Mouse (Mus musculus): ENCODE results near the gene Cyp1a1. TPM values are rescaled to one million over a fixed set of nuclear protein-coding genes. Genes with fewer than 3 reads are reported as not detected.
A peak's percentile ranks its signal among the peaks of the same experiment; 100 is the strongest.
"Not testable (repeated sequence)": the region's sequence is repeated elsewhere in the genome, so short reads cannot be mapped to it uniquely, and the experiment has no call there.

Gene Cyp1a1
- polyA plus RNA-seq, 1 experiment from 2014 or later: 0.05 TPM

DNA sequence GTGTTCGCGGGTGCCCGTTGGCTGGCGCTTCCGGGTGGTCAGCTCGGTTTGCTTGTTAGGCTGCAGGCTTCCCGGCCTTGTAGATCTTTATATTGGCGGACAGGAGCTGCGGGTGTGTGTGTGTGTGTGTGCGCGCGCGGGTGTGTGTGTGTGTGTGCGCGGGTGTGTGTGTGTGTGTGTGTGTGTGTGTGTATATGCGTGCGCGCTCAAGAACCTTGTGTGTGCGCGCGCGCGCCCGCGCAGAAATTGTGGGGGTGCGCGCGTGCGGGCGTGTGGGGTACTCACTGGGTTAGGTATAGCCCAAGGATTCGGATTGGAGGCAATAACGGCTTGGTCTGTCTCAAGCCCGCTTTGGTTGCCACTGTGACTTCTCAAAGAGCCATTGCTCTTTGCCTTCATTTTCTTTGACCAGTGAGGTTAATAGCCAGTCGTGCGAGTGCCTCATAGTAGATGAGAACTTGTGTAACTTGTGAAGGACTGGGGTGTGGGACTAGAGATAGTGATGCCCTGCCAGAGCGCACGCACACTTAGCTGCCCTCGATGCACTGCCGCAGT is 21.1 kb downstream of the Cyp1a1 start:
- Histone ChIP-seq H3K36me3 (ENCODE audit: control insufficient read depth, insufficient read depth, low read length) (peaks cover 7% of the 10 kb centered on the region; the same call in 1 of the 2 replicates), H3K27ac (ENCODE audit: low read length) (peak overlapping the region; percentile 89), H3K4me3 (replicated peaks; ENCODE audit: low read length) (peak overlapping the region; percentile 94), H3K4me1 (ENCODE audit: control insufficient read depth, insufficient read depth, low read length) (peaks cover 8% of the 10 kb centered on the region), H3K9ac (ENCODE audit: low read length) (peak overlapping the region; percentile 93), H3K4me2 (ENCODE audit: low read depth, low read length) (peak overlapping the region; percentile 79), H3K27me3 (ENCODE audit: control insufficient read depth, insufficient read depth, low read length) (no peaks in the 10 kb centered on the region), H3K9me3 (replicated peaks; ENCODE audit: control insufficient read depth, low read length) (peaks cover 7% of the 10 kb centered on the region; the same call in 1 of the 2 replicates)
- ATAC-seq (ENCODE audit: insufficient read depth, low FRiP score): peak; percentile 60; the same call in 1 of the 2 replicates
- 2% methylated on average over 38 of the region's 39 CpGs for WGBS

DNA sequence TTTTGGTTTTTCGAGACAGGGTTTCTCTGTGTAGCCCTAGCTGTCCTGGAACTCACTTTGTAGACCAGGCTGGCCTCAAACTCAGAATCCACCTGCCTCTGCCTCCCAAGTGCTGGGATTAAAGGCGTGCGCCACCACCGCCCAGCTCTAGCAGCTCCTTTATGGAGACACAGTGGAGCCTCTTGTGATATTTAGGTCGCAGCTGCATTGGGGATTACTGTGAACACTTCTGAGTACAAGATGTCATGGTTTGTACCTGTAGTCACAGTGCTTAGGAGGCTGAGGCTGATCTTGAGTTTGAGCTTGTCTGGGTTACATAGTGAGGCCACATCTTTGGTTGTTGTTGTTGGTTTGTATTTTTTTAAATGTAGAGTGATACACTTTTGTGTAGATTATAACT is 22.5 kb downstream of the Cyp1a1 start:
- not testable (repeated sequence) for H3K4me2 ChIP-seq (ENCODE audit: low read depth, low read length); H3K27me3 ChIP-seq (ENCODE audit: control insufficient read depth, insufficient read depth, low read length); H3K27ac ChIP-seq (ENCODE audit: low read length); H3K4me1 ChIP-seq (ENCODE audit: control insufficient read depth, insufficient read depth, low read length); ATAC-seq (ENCODE audit: insufficient read depth, low FRiP score); H3K4me3 ChIP-seq (replicated peaks; ENCODE audit: low read length); H3K9me3 ChIP-seq (replicated peaks; ENCODE audit: control insufficient read depth, low read length); H3K9ac ChIP-seq (ENCODE audit: low read length)
- 81% methylated on average over 5 of the region's 5 CpGs for WGBS
- H3K36me3 ChIP-seq (ENCODE audit: control insufficient read depth, insufficient read depth, low read length): peaks cover 15% of the 10 kb centered on the region; the same call in 1 of the 2 replicates

DNA sequence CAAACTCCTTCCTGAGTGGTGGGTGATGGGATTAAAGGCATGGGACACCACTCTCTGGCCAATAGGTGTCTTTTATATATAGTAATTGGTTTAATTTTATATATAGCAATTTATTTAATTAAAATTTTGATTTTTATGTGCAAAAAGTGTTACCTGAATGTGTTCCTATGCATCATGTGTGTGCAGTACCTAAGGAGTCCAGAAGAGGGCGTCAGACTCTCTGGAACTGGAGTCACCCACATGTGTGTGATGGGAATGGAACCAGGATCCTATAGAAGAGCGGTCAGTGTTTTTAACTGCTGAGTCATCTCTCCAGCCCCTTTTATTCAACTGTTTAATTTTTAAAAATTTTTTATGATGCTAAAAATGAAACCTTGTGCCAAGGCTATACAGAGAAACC is 24.5 kb downstream of the Cyp1a1 start:
- WGBS: 71% methylated on average over 2 of the region's 2 CpGs
- Histone ChIP-seq H3K9ac (ENCODE audit: low read length) (no peak overlapping the region), H3K27ac (ENCODE audit: low read length) (no peak overlapping the region)

DNA sequence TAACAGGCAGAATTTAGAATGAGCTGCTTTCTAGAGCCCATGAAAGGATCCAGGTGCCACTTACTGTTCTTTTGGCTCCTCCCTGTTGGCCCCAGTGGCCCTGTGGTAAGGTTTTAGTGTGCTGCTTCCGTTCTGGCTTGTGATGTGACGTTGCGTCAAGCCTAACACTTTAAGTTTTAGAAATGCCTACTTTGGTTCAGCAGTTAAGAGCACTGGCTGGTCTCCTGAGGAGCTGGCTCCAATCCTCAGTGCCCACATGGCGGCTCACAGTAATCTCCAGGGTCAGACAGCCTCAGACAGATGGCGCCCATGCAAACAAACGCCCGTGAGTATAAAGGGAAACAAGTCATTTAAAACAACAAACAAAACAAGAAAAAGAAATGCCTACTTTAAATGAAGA is 30.7 kb downstream of the Cyp1a1 start:
- Histone ChIP-seq H3K9ac (ENCODE audit: low read length) (no peak overlapping the region), H3K36me3 (ENCODE audit: control insufficient read depth, insufficient read depth, low read length) (peaks cover 29% of the 10 kb centered on the region), H3K4me2 (ENCODE audit: low read depth, low read length) (no peak overlapping the region), H3K4me1 (ENCODE audit: control insufficient read depth, insufficient read depth, low read length) (peaks cover 5% of the 10 kb centered on the region), H3K4me3 (replicated peaks; ENCODE audit: low read length) (no peak overlapping the region), H3K9me3 (replicated peaks; ENCODE audit: control insufficient read depth, low read length) (no peaks in the 10 kb centered on the region), H3K27me3 (ENCODE audit: control insufficient read depth, insufficient read depth, low read length) (no peaks in the 10 kb centered on the region), H3K27ac (ENCODE audit: low read length) (no peak overlapping the region)
- ATAC-seq (ENCODE audit: insufficient read depth, low FRiP score): no peak
- WGBS: 90% methylated on average over 7 of the region's 7 CpGs

More for the DNA sequence above, 24.5 kb downstream of the Cyp1a1 start:
- no peaks in the 10 kb centered on the region for H3K27me3 ChIP-seq (ENCODE audit: control insufficient read depth, insufficient read depth, low read length)
- no peak overlapping the region for H3K4me2 ChIP-seq (ENCODE audit: low read depth, low read length)
- peaks cover 7% of the 10 kb centered on the region; the same call in 1 of the 2 replicates for H3K9me3 ChIP-seq (replicated peaks; ENCODE audit: control insufficient read depth, low read length)
- H3K4me3 ChIP-seq (replicated peaks; ENCODE audit: low read length): no peak overlapping the region
- ATAC-seq (ENCODE audit: insufficient read depth, low FRiP score): no peak
- peaks cover 8% of the 10 kb centered on the region for H3K4me1 ChIP-seq (ENCODE audit: control insufficient read depth, insufficient read depth, low read length)
- peaks cover 21% of the 10 kb centered on the region for H3K36me3 ChIP-seq (ENCODE audit: control insufficient read depth, insufficient read depth, low read length)

DNA sequence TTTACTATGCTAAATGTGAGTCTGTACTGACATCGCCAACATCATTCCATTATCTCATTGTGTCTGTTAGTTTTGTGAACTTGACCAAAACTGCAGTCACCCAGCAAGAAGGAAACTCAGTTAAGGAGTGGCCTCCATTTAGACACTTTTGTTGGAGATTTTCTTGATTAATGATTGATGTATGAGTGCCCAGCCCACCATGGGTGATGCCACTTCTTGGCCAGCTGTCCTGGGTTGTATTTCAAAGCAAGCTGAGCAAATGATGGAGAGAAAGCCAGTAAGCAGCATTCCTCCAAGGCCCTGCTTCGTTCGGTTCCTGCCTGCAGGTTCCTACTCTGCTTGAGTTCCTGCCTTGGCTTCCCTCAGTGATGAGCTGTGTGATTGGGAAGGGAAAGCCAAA is 33.0 kb downstream of the Cyp1a1 start:
- H3K9ac ChIP-seq (ENCODE audit: low read length): no peak overlapping the region
- H3K4me3 ChIP-seq (replicated peaks; ENCODE audit: low read length): no peak overlapping the region
- 89% methylated on average over 3 of the region's 3 CpGs for WGBS
- peaks cover 10% of the 10 kb centered on the region for H3K4me1 ChIP-seq (ENCODE audit: control insufficient read depth, insufficient read depth, low read length)
- peaks cover 16% of the 10 kb centered on the region; the same call in 1 of the 2 replicates for H3K36me3 ChIP-seq (ENCODE audit: control insufficient read depth, insufficient read depth, low read length)
- H3K27me3 ChIP-seq (ENCODE audit: control insufficient read depth, insufficient read depth, low read length): no peaks in the 10 kb centered on the region
- H3K27ac ChIP-seq (ENCODE audit: low read length): no peak overlapping the region
- ATAC-seq (ENCODE audit: insufficient read depth, low FRiP score): no peak
- no peak overlapping the region for H3K4me2 ChIP-seq (ENCODE audit: low read depth, low read length)
- H3K9me3 ChIP-seq (replicated peaks; ENCODE audit: control insufficient read depth, low read length): no peaks in the 10 kb centered on the region

DNA sequence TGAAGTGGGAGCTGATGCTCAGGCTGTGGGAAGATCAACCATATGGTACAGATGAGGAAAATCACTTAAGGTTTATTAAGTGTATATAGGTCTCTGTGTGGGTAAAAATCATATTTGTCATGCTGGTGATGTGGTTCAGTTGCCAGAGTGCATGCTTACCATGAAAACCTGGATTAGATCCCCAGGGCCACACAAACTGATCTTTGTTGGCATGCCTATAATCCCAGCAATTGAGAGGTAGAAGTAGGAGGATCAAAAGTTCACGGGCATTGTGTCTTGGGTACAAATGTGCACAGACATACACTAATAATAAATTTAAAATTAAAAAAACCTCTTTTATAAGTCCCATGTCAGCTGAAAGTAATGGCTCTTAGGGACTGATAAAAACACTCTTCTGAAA is 34.6 kb downstream of the Cyp1a1 start:
- Histone ChIP-seq H3K4me3 (replicated peaks; ENCODE audit: low read length) (no peak overlapping the region), H3K9ac (ENCODE audit: low read length) (no peak overlapping the region), H3K9me3 (replicated peaks; ENCODE audit: control insufficient read depth, low read length) (no peaks in the 10 kb centered on the region), H3K36me3 (ENCODE audit: control insufficient read depth, insufficient read depth, low read length) (peaks cover 18% of the 10 kb centered on the region), H3K4me2 (ENCODE audit: low read depth, low read length) (no peak overlapping the region), H3K4me1 (ENCODE audit: control insufficient read depth, insufficient read depth, low read length) (peaks cover 10% of the 10 kb centered on the region), H3K27ac (ENCODE audit: low read length) (no peak overlapping the region), H3K27me3 (ENCODE audit: control insufficient read depth, insufficient read depth, low read length) (no peaks in the 10 kb centered on the region)
- ATAC-seq (ENCODE audit: insufficient read depth, low FRiP score): no peak
- 84% methylated on average over 1 of the region's 1 CpGs for WGBS

DNA sequence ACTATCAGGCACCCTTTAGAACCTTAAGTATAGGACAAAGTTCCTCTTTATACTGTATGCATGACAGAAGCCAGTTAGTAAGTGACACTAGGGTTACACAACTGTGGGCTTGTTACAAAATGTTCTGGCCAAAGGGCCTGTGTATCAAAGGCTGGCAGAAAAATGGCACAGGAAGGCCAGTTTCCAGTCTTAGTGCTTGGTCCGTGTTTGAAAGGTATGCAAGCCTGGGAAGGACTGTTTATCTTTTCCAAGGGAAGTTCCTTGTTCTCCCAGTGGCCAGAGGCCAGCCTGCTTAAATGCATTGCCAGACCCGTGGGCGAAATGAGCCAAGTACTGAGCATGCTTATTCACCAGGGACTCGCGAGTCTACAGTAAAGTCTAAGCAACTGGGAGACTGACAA is 35.6 kb downstream of the Cyp1a1 start:
- Histone ChIP-seq H3K9me3 (replicated peaks; ENCODE audit: control insufficient read depth, low read length) (no peaks in the 10 kb centered on the region), H3K4me3 (replicated peaks; ENCODE audit: low read length) (no peak overlapping the region), H3K9ac (ENCODE audit: low read length) (no peak overlapping the region), H3K27me3 (ENCODE audit: control insufficient read depth, insufficient read depth, low read length) (no peaks in the 10 kb centered on the region), H3K4me2 (ENCODE audit: low read depth, low read length) (no peak overlapping the region), H3K4me1 (ENCODE audit: control insufficient read depth, insufficient read depth, low read length) (peaks cover 10% of the 10 kb centered on the region), H3K27ac (ENCODE audit: low read length) (peak overlapping the region; percentile 38), H3K36me3 (ENCODE audit: control insufficient read depth, insufficient read depth, low read length) (peaks cover 20% of the 10 kb centered on the region)
- ATAC-seq (ENCODE audit: insufficient read depth, low FRiP score): no peak
- 53% methylated on average over 5 of the region's 5 CpGs for WGBS

DNA sequence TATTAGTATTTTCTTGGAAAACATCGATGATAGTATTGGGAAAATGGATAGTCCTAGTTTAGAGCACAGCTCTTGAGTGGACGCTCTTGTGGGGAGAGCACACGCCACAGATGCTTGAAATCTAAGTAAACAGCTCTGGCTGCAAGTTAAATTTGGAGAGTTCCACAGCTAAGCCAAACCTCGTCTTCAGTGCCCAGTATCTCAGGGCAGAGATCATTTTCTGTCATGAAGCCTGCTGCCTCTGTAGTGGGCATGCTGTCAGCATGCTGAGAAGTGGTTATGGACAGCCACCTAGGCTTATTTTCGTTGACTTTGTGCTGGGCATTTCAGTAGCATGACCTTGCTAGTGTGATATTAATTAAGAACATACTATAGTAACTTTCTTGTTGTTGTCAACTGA is 36.1 kb downstream of the Cyp1a1 start:
- Histone ChIP-seq H3K9me3 (replicated peaks; ENCODE audit: control insufficient read depth, low read length) (no peaks in the 10 kb centered on the region), H3K9ac (ENCODE audit: low read length) (no peak overlapping the region), H3K27me3 (ENCODE audit: control insufficient read depth, insufficient read depth, low read length) (no peaks in the 10 kb centered on the region), H3K4me3 (replicated peaks; ENCODE audit: low read length) (no peak overlapping the region), H3K4me1 (ENCODE audit: control insufficient read depth, insufficient read depth, low read length) (peaks cover 10% of the 10 kb centered on the region), H3K4me2 (ENCODE audit: low read depth, low read length) (no peak overlapping the region), H3K36me3 (ENCODE audit: control insufficient read depth, insufficient read depth, low read length) (peaks cover 19% of the 10 kb centered on the region), H3K27ac (ENCODE audit: low read length) (no peak overlapping the region)
- ATAC-seq (ENCODE audit: insufficient read depth, low FRiP score): no peak
- 76% methylated on average over 5 of the region's 5 CpGs for WGBS

DNA sequence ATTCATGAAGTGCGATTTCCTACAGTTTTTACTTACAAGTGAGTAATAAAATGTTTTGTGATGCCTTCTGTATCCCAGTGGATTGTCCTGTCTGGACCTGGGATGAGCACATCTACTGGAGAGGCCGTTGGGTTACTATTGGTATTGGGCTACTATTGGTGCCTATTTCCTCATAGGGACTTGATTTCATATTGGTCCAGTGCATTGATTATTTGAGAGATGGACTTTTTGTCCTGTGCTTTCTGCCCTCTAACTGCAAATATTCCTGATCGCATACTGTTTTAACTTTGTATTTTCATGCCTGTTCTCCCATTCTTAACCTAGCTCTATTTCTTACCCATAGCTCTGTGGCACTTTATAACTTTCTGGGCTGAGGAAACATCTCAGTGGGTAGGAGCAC is 37.0 kb downstream of the Cyp1a1 start:
- no peak overlapping the region for H3K9ac ChIP-seq (ENCODE audit: low read length)
- H3K4me1 ChIP-seq (ENCODE audit: control insufficient read depth, insufficient read depth, low read length): peaks cover 10% of the 10 kb centered on the region
- no peaks in the 10 kb centered on the region for H3K9me3 ChIP-seq (replicated peaks; ENCODE audit: control insufficient read depth, low read length)
- no peaks in the 10 kb centered on the region for H3K27me3 ChIP-seq (ENCODE audit: control insufficient read depth, insufficient read depth, low read length)
- peaks cover 19% of the 10 kb centered on the region for H3K36me3 ChIP-seq (ENCODE audit: control insufficient read depth, insufficient read depth, low read length)
- H3K4me3 ChIP-seq (replicated peaks; ENCODE audit: low read length): no peak overlapping the region
- no peak for ATAC-seq (ENCODE audit: insufficient read depth, low FRiP score)
- H3K4me2 ChIP-seq (ENCODE audit: low read depth, low read length): no peak overlapping the region
- H3K27ac ChIP-seq (ENCODE audit: low read length): no peak overlapping the region
- 92% methylated on average over 3 of the region's 3 CpGs for WGBS
